Mouse (Mus musculus): ENCODE measurements around the gene Mrps7.
A peak's percentile ranks its signal among the peaks of the same experiment; 100 is the strongest.

Mrps7 gene

GRCm38 (mm10) chr11:115603476-115604303 is at the start of gene Mrps7, which contains the start of gene Gga3:
Mrps7 (plus strand) TSS chr11:115603925.
Gga3 (minus strand) TSS chr11:115604051.
- peak; percentile 84 for DNase-seq (ENCODE audit: low read depth, low spot score)

GRCm38 (mm10) chr11:115555717-115556116 is 48.0 kb upstream of the Mrps7 start:
- no peak for DNase-seq (ENCODE audit: low read depth, low spot score)

GRCm38 (mm10) chr11:115563406-115563805 is 40.3 kb upstream of the Mrps7 start:
- DNase-seq (ENCODE audit: low read depth, low spot score): peak; percentile 33

DNA sequence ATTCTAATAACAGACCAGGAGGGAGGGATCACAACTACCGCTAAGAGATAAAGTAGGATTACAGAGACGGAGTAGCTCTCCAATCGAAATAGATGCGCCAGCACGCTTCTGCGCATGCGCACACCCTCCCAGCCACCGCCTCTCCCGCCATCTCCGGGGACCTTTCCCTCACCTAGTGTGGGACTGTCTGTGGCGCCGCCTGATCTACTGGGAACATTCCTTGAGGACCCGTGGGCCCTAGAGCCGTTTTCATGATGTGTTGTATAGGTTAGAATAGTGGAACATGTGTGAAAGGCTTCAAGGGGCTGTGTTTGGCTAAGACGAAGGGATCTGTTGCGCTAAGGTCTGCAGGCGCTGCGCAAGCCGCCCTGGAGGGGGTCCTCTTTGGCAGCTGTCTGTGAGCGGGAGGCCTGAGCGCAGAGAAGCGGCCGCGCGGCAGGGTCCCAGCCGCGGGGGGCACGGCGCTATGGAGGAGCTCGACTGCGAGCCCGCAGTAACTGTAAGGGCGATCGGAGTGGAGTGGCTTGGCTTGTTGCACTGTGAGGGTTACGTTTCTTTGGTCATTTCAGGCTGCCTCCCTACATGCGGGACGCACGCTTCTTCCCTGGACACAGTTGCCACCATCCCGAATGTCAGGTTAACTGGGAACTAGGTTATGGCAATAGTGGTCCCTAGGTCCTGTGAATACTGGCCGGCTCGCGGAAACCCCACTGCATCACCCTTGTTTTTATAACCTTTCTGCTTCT is 39.5 kb upstream of the Mrps7 start, which contains the start of gene Nup85:
Gene Nup85, plus strand, starts transcription at position 371 of the 746 bp plus-strand sequence.
- peak; percentile 98 for DNase-seq (ENCODE audit: low read depth, low spot score)

DNA sequence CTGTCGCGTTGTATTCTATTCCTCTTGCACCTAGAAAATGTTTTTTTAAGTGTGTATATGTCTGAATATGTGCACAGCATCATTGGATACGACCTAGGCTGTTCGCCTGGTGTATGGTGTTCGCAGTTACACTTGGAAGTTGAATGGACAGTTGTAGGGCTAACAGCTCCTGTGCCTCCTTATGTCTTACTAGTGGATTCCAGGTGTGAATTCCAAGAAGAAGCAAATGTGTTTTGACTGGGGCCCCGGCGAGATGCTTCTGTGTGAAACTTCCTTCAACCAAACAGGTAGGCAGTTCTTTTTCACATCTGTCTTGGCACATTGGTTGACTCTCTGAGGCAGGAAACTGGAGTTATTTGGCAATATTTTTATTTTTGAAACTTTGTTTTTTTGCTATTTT is 38.8 kb upstream of the Mrps7 start:
- DNase-seq (ENCODE audit: low read depth, low spot score): peak; percentile 26

DNA sequence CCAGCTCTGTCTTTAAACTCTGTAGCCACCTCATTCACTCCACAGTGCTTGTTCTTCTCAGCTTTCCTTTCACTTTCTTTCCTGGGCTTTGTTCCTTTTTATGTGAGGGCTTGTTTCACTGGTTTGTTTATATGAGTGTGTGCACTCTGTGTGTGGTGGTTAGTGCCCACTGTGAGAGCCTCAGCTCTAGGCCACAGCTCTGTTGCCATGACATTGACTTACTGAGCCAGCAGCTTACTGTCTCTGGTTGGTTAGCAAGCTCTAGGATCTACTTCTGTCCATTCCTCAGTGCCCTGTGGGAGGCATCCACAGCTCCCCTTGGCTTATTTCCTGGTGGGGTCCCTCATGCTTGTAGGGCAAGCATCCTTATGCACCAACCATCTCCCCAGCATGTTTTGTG is 24.6 kb upstream of the Mrps7 start:
- DNase-seq (ENCODE audit: low read depth, low spot score): no peak

GRCm38 (mm10) chr11:115582913-115583606 is 20.7 kb upstream of the Mrps7 start:
- no peak for DNase-seq (ENCODE audit: low read depth, low spot score)

GRCm38 (mm10) chr11:115584376-115585073 is 19.2 kb upstream of the Mrps7 start:
- no peak for DNase-seq (ENCODE audit: low read depth, low spot score)

- no peak for DNase-seq (ENCODE audit: low read depth, low spot score)
Observed at GRCm38 (mm10) chr11:115585573-115586100, 18.1 kb upstream of the Mrps7 start.

- no peak for DNase-seq (ENCODE audit: low read depth, low spot score)
Observed at GRCm38 (mm10) chr11:115586403-115586802, 17.3 kb upstream of the Mrps7 start.

GRCm38 (mm10) chr11:115587984-115588383 is 15.7 kb upstream of the Mrps7 start:
- no peak for DNase-seq (ENCODE audit: low read depth, low spot score)

DNA sequence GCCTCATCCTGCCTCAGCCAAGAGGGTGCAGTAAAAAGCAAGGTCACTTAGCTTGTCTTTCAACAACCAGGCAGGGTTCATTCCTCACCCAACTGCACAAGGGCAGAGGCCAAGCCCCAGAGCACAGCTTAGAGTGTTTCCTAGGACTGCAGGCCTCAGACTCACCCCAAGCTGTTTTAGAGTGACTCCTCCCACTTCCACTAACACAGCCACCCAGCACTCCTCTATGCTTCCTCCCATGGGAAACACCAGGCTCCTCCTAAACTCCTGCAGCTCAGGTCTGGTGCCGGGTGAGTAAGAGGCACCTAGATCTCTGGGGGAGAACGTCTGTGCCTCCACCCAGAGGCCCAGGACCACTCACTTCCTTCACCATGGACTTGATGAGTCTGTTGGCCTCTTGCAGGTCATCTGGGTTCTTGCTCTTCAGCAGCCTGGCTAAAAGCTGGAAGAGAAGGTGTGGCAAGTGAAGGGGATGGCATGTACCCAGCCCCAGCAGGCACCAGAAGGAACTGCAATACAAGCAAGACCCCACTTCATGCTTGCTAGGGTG is 13.1 kb upstream of the Mrps7 start:
- no peak for DNase-seq (ENCODE audit: low read depth, low spot score)

DNA sequence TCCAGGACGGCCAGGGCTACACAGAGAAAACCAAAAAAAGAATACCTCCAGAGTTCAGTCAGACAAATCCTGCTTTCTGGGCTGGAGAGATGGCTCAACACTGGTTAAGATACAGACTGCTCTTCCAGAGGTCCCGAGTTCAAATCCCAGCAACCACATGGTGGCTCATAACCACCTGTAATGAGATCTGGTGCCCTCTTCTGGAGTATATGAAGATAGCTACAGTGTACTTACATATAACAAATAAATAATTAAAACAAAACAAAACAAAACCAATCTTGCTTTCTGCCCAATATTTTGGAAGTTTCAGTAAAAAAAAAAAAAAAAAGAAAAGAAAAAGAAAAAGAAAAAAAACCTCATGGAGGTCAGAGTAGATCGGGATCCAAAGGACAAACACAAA is 8.5 kb upstream of the Mrps7 start:
- DNase-seq (ENCODE audit: low read depth, low spot score): peak; percentile 63

- DNase-seq (ENCODE audit: low read depth, low spot score): no peak
Observed at GRCm38 (mm10) chr11:115598309-115598708, 5.4 kb upstream of the Mrps7 start.

- peak; percentile 51 for DNase-seq (ENCODE audit: low read depth, low spot score)
Observed at GRCm38 (mm10) chr11:115599722-115600121, 4.0 kb upstream of the Mrps7 start.

GRCm38 (mm10) chr11:115600743-115601142 is 3.0 kb upstream of the Mrps7 start:
- no peak for DNase-seq (ENCODE audit: low read depth, low spot score)

- DNase-seq (ENCODE audit: low read depth, low spot score): no peak
Observed at GRCm38 (mm10) chr11:115601174-115601573, 2.6 kb upstream of the Mrps7 start.

- no peak for DNase-seq (ENCODE audit: low read depth, low spot score)
Observed at GRCm38 (mm10) chr11:115603128-115603475, 623 bp upstream of the Mrps7 start.

GRCm38 (mm10) chr11:115604304-115604696 is 575 bp downstream of the Mrps7 start:
- DNase-seq (ENCODE audit: low read depth, low spot score): no peak

DNA sequence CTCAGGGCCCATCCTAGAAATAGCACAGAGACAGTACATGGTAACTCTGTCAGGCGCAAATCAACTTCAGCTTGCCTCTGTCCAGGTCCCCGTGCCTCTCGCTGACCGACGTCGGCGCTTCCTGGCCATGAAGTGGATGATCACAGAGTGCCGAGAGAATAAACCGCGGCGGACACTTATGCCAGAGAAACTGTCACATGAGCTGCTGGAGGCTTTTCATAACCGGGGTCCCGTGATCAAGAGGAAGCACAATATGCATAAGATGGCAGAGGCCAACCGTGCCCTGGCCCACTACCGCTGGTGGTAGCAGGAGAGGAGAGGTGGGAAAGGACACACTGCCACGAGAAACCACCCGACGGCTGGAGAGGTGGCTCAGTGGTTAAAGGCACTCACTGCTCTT is 3.0 kb downstream of the Mrps7 start:
- DNase-seq (ENCODE audit: low read depth, low spot score): no peak

Measured in 3T3-L1 (cell line).